Mouse (Mus musculus): ENCODE measurements around the gene Wdr91. TPM values are rescaled to one million over a fixed set of nuclear protein-coding genes. Genes with fewer than 3 reads are reported as not detected.

Wdr91 gene
- polyA plus RNA-seq (2014; fragmentation: Illumina TruSeq; extraction: RNeasy Lipid Tissue Mini Kit (QIAGEN cat#74804); ENCODE audit: low read depth, low replicate concordance): 1.8 TPM

GRCm38 (mm10) chr6:34910371-34911219 is at the start of gene Wdr91:
Gene Wdr91, minus strand, starts transcription at chr6:34910876.

DNA sequence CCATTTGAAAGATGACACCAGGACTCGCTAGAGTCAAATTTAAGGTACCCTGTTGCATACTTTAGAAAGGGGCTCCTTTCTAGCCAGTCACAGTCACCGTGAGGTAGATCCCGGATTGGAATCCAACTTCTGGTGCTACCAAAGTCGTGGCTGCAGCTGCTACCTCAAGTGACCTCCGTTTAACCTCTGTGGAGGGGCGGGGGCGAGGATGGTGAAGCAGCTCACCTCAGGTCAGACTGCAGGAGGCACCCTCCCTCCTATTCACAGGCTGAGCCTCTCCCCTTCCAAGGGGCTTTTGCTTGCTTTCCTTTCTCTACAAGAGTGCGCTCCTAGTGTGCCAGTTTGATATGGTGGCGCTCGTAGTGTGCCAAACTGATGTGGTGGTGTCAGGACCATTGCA is 9.3 kb upstream of the Wdr91 start, which contains the start of gene Stra8:
Gene Stra8 (plus strand): TSS at position 208 of the 400 bp plus-strand sequence.

GRCm38 (mm10) chr6:34877509-34878321 is 33.0 kb downstream of the Wdr91 start, which contains the start of gene Cyren:
Gene Cyren, minus strand, starts transcription at chr6:34878060.

DNA sequence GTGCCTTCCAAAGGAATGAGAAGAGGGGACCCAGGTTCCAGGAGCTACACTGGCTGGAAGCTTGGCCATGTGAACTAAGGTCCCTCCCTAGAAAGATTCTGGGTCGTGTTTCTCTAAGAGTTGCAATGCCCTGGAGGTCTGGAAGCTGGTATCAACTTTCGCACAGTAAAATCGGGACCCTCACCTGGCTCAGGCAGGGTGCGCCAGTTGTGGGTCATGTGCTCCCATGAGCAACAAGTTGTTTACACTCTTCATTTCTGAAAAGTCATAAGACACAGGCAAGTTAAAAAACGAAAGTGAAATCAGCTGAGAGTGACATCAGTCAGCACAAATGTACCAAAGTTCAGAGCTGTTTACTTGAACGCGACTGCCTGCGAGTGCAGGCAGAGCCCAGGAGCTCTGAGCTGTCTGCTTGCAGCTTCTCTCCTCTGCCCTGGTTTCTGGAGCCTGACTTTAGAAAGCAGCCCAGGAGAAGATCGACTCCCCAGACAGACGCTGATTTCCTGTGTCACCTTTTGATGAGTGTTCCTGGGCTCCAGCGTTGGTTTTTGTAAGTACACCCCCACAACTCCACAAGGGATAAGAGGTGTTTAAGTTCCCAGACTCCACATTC is 47.8 kb downstream of the Wdr91 start, which contains the start of gene Tmem140:
Gene Tmem140 (plus strand): TSS at position 356 of the 613 bp plus-strand sequence.

Other genes with a start within 250 kb of the Wdr91 start
- 13.0 TPM for gene Agbl3, start 130.4 kb downstream of the Wdr91 start, polyA plus RNA-seq (2014; fragmentation: Illumina TruSeq; extraction: RNeasy Lipid Tissue Mini Kit (QIAGEN cat#74804); ENCODE audit: low read depth, low replicate concordance)
- 67.2 TPM for gene Tmem140, start 47.7 kb downstream of the Wdr91 start, polyA plus RNA-seq (2014; fragmentation: Illumina TruSeq; extraction: RNeasy Lipid Tissue Mini Kit (QIAGEN cat#74804); ENCODE audit: low read depth, low replicate concordance)
- gene Cyren, start 32.8 kb downstream of the Wdr91 start, polyA plus RNA-seq (2014; fragmentation: Illumina TruSeq; extraction: RNeasy Lipid Tissue Mini Kit (QIAGEN cat#74804); ENCODE audit: low read depth, low replicate concordance): 0.88 TPM
- gene Stra8, start 9.3 kb upstream of the Wdr91 start, polyA plus RNA-seq (2014; fragmentation: Illumina TruSeq; extraction: RNeasy Lipid Tissue Mini Kit (QIAGEN cat#74804); ENCODE audit: low read depth, low replicate concordance): not detected
- 1.2 TPM for gene Slc23a4, start 77.5 kb upstream of the Wdr91 start, polyA plus RNA-seq (2014; fragmentation: Illumina TruSeq; extraction: RNeasy Lipid Tissue Mini Kit (QIAGEN cat#74804); ENCODE audit: low read depth, low replicate concordance)
- gene Cnot4, start 222.8 kb upstream of the Wdr91 start, polyA plus RNA-seq (2014; fragmentation: Illumina TruSeq; extraction: RNeasy Lipid Tissue Mini Kit (QIAGEN cat#74804); ENCODE audit: low read depth, low replicate concordance): 37.6 TPM

All from sigmoid colon, adult 10 weeks (tissue).